Mouse (Mus musculus) naive thymus-derived CD4-positive, alpha-beta T cell, adult 5 months (primary cell): ENCODE results near the gene Caly. TPM values are rescaled to one million over a fixed set of nuclear protein-coding genes. Genes with fewer than 3 reads are reported as not detected.

Source experiments
- polyA plus RNA-seq: library from polyadenylated mRNA; unstranded; fragments of 100-300 nt; shearing (Covaris generic); gene quantifications from one replicate; pipeline ENCODE4 v1.2.1, GENCODE M21; 2017

Gene Caly
- not detected for polyA plus RNA-seq

DNA sequence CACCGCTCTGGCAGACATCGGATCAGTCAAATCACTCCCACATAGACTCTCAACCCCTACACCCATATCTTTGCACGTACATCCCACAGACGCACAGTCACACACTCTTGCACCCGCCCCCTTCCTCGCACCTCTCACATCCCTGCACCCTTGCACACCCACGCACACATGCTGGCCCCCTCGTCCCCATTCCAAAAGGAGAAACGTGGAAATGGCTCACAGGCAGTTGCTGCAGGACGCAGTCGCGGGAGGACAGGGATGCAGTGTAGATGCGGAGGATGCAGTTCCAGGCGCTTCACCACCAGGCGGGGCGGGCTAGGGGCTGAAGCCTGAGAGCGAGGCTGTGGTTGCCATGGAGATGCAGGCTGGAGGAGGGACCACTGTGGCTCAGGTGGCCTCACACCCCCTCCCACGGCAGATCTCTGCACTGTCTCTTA lies at the start of gene Caly:
Caly (minus strand) TSS at position 307 of the 437 bp plus-strand sequence.

DNA sequence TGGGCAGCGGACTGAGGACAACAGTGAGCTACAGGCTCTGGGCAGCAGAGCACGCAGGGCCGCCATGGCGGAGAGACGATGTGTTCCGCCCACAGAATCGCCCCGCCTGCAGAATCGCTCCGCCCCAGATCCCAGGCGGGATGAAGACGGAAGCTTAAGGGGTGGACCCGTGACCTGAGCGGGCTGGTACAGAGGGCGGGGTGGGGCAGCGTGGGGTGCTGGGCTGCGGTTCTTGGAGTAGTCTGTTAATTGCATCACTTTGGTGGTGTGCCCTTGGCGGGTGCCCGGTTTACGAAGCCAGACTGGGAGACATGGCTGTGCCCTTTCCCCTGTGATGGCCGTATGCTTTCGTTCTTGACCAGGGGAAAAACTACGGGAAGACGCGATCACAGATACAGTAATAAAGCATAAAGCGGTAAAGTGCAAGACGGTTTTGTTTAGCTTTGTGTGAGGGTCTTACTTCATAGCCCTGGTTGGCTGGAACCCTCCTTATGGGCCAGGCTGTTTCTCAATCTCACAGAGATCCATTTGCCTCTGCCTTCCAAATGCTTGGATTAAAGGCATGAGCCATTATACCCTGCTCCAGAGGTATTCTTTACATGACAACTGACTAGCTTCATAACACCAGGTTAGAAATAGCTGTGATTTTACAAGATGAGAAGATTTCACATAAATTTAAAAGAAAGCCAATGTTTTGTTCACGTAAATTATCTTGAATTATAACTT lies 34.1 kb upstream of the Caly start, which contains the start of gene Echs1:
Echs1 (minus strand) TSS at position 148 of the 726 bp plus-strand sequence.

DNA sequence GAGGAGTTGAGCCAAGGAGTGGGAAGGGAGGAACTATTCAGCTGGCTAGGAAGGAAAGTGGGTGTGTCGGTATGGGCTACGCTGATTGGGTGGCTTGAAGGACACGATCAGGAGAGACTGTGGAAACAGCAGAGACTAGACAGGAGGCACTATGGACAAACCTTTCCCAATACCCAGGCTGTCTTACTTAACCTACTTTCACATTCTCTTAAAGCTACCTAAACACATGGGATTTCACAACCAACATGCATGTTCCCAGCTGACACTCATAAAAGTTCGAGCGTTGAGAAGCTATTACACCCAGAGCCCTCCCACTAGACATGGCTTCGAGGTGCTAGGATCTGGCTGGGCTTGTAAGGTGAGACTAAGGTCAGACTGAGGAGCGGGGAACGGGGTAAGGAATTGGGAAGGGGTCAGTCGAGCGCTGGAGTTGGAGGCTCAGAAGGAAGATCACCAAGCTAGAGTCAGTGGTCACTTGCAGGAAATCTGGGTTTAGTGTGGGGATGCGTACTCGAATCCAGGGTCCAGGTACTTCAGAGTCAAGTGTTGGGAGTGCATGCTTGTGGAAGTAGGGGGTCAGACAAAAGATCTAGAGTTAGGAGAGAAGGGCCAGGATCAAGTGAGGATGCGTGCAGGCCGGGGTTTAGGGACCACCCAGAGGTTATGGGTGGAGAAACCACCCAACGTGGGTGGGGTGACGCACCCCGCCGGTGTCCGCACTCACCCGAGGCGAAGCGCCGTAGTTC lies 33.4 kb upstream of the Caly start, which contains the start of gene Paox:
Paox (plus strand) TSS at position 217 of the 746 bp plus-strand sequence.

DNA sequence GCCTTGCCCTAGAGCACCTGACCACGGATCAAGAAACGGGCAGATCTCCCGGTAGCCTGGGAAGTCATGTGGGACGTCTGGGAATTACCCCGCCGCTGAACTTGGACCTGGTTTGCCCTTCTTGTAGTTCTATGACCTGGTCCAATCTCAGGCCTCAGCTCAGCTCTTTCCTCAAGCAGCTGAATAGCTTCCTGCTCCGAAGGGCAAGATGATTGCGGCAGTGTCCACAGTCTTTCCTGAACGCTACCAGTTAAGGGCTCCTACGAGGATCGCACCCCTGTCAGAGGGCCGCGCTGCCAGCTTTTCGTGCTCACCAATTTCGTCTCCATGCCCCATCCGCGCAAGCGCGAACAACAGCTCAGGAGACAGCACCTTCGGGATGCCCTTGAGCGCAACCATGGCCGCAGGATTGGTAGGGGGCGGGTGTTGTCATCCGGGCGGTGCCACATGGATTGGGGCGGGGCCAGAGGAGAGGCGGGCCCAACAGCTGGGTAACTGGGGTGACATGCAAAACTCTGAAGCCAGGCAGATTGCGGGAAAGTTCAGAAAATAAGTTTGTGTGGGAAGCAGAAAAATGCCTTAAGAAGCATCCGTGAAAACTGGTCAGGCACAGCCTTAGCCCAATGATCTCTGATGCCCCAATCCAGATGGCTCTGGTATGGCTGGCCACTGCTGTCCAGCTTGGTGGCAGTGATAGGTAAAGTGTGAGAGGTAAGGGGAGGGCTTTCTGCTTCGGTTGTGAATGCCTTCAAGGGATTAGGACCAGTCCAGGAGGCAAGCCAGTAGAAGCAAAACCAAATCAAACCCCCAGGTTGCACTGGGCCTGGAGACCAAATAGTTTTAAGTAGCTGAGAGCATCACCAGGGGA lies 19.9 kb upstream of the Caly start, which contains the start of gene Fuom:
Fuom (minus strand) TSS at position 449 of the 868 bp plus-strand sequence.

DNA sequence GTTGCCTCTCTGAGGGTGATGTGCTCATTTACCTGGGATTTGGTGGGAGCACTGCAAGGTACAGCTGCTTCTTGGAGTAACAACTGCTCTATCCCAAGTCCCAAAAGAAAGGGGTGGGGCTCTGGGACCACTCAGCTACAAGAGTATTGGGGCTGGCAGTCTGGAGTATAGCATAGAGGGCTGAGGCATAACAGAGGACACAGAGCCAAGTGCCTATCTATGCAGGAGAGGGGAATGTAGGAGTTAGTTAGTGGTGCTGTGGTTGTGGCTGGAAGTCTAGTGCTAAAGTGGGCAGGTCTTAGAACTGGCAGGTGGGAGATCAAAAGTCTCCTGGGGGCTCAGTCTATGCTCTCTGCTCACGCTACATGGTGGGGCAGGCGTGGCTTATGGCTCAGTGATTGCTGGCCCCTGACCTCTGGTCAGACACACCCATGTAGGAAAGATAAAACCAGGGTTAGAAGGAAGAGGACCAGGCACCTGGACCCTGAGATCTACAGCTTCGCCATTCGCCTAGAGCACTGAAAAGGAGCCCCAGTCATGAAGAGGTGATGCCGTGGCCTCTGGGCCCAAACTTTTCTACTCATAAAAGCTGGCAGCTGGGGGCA lies 10.7 kb upstream of the Caly start, which contains the start of gene Prap1:
Prap1 (plus strand) TSS at position 472 of the 605 bp plus-strand sequence.

DNA sequence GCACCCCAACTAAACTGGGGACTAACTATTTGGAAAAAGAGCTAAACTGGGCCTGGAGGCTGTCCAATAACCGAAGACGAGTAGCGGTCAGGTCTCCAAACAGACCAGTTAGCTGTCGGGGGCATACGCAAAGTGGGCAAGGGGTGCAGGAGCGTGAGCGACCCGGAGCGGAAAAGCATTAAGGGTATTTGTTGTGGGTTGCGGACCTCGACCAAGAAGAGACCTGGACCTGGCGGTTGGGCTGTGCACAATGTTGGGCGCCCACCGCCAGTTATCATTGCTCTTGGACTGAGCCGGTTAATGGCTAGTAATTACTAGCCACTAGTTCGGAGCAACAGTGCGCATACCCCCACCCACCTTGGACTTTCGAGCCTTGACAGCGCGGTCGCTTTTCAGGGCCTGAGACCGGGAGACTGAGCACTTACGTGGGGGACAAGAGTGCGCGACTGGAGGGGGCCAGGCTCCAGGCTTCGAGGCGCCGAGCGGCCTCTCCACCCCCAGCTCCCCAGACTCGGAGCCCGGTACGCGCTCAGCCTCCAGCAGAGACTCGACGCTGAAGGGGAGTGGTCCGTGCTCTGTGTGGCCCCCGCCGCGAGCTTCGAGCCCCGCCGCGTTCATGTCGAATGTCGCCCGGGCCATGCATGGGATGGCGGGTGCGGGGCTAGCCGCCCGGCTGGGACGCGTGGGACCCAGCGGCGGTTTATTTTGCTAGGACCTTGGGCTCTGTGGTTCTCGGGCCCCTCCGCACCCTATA lies 33.8 kb downstream of the Caly start, which contains the start of gene Msx3:
Msx3 (minus strand) TSS at position 729 of the 754 bp plus-strand sequence.

DNA sequence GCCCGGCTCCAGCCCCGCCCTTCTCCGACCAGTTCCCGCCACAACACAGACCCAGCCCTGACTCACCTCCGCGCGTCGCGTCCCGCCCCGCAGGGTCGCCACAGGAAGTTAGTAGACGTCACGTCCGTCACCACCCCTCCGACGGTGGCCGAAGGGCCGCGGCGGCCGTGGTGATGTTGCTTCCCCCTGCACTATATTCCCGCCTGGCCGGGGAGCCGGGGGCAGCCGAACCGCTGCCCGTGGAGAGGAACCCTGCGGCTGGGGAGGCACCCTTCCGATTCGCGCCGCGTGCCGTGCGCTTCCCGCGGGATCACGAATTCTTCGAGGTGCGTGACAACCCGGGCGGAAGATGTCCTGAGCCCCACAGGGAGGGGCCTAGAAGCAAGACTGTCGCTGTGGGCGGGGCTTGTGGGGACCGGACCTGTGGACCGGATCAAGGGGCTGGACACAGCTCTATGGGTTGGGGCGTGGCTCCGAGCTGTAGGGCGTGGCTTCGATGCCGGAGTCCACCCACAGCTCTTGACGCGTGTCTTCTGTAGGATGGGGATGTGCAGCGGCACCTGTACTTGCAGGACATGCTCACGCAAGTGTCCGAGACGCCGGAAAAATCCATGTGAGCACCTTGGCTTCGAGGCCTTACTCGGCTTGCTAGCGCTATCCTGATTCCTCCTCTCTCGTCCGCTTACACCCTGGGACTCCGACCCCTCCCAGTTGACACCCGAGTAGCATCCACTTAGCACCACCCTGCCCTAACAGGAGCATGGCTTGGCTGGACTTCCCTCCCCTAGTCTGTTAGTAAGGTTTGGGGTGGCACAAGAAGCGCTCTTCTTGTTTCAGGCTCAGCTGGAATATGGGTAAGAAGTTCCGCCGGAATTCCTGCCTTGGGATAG lies 45.8 kb downstream of the Caly start, which contains the start of the genes Zfp511 and Tubgcp2:
Zfp511 (plus strand) TSS at position 111 of the 890 bp plus-strand sequence.
Tubgcp2 (minus strand) TSS at position 389 of the 890 bp plus-strand sequence.

Other genes with a start within 250 kb of the Caly start
- gene Adgra1, start 248.4 kb downstream of the Caly start, polyA plus RNA-seq, result not detected
- gene Kndc1, start 187.9 kb downstream of the Caly start, polyA plus RNA-seq, result not detected
- 0.37 TPM for gene Utf1, start 138.8 kb downstream of the Caly start, polyA plus RNA-seq
- not detected for gene 6430531B16Rik, start 103.8 kb downstream of the Caly start, polyA plus RNA-seq
- gene Adam8, start 90.0 kb downstream of the Caly start, polyA plus RNA-seq, result 0.21 TPM
- gene Zfp511, start 46.2 kb downstream of the Caly start, polyA plus RNA-seq, result 42.6 TPM
- 29.9 TPM for gene Tubgcp2, start 45.9 kb downstream of the Caly start, polyA plus RNA-seq
- gene Msx3, start 33.5 kb downstream of the Caly start, polyA plus RNA-seq, result not detected
- not detected for gene Prap1, start 10.8 kb upstream of the Caly start, polyA plus RNA-seq
- 2.6 TPM for gene Fuom, start 19.9 kb upstream of the Caly start, polyA plus RNA-seq
- gene Paox, start 33.3 kb upstream of the Caly start, polyA plus RNA-seq, result 6.3 TPM
- 32.1 TPM for gene Echs1, start 33.9 kb upstream of the Caly start, polyA plus RNA-seq
- gene Mtg1, start 55.0 kb upstream of the Caly start, polyA plus RNA-seq, result 20.7 TPM
- gene Sprn, start 72.3 kb upstream of the Caly start, polyA plus RNA-seq, result not detected
- gene Olfr522, start 82.2 kb upstream of the Caly start, polyA plus RNA-seq, result not detected
- not detected for gene Olfr523, start 90.7 kb upstream of the Caly start, polyA plus RNA-seq
- not detected for gene Olfr524, start 123.4 kb upstream of the Caly start, polyA plus RNA-seq
- not detected for gene Cd163l1, start 135.7 kb upstream of the Caly start, polyA plus RNA-seq
- gene 5830411N06Rik, start 164.7 kb upstream of the Caly start, polyA plus RNA-seq, result not detected
- gene Olfr525, start 238.3 kb upstream of the Caly start, polyA plus RNA-seq, result 0.10 TPM